Mouse (Mus musculus): ENCODE measurements at regions not wholly inside any gene's neighbourhood (a gene's known extent, or its start where the extent isn't known, plus 50 kb on each side); places are given as distances from the start of the nearest gene placed in this dataset.

- in situ Hi-C loops (cut with MboI, MseI), result loop anchor here in 1 of 2 experiments (5.0 kb wide), 1 partner anchor 65 kb away; no protein-coding TSS in a partner anchor
Measured at GRCm38 (mm10) chr5:4697346-4698095, 60.3 kb downstream of the Fzd1 start.

GRCm38 (mm10) chr5:4696701-4697100 is 61.1 kb downstream of the Fzd1 start:
- in situ Hi-C loops (cut with MboI, MseI), result loop anchor here in 1 of 2 experiments (5.0 kb wide), 1 partner anchor 66 kb away; no protein-coding TSS in a partner anchor

- in situ Hi-C loops (cut with MboI, MseI), result no loop called here
Measured at GRCm38 (mm10) chr5:4689130-4689529, 68.7 kb downstream of the Fzd1 start.

- in situ Hi-C loops (cut with MboI, MseI), result no loop called here
Measured at GRCm38 (mm10) chr5:4675316-4675715, 82.5 kb downstream of the Fzd1 start.

- in situ Hi-C loops (cut with MboI, MseI), result no loop called here
Measured at GRCm38 (mm10) chr5:4666381-4666780, 91.5 kb downstream of the Fzd1 start.

GRCm38 (mm10) chr5:4665978-4666377 is 91.9 kb downstream of the Fzd1 start:
- in situ Hi-C loops (cut with MboI, MseI), result no loop called here

GRCm38 (mm10) chr5:4664918-4665317 is 92.9 kb downstream of the Fzd1 start:
- in situ Hi-C loops (cut with MboI, MseI), result no loop called here

GRCm38 (mm10) chr5:4664488-4664887 is 93.3 kb downstream of the Fzd1 start:
- in situ Hi-C loops (cut with MboI, MseI), result no loop called here

GRCm38 (mm10) chr5:4662198-4662585 is 95.6 kb downstream of the Fzd1 start:
- in situ Hi-C loops (cut with MboI, MseI), result no loop called here

- in situ Hi-C loops (cut with MboI, MseI), result no loop called here
Measured at GRCm38 (mm10) chr5:4661420-4662197, 96.2 kb downstream of the Fzd1 start.

- in situ Hi-C loops (cut with MboI, MseI), result no loop called here
Measured at GRCm38 (mm10) chr5:4657982-4658381, 99.9 kb downstream of the Fzd1 start.

- in situ Hi-C loops (cut with MboI, MseI), result no loop called here
Measured at GRCm38 (mm10) chr5:4654186-4654585, 103.6 kb downstream of the Fzd1 start.

- in situ Hi-C loops (cut with MboI, MseI), result no loop called here
Measured at GRCm38 (mm10) chr5:4651167-4651955, 106.5 kb downstream of the Fzd1 start.

- in situ Hi-C loops (cut with MboI, MseI), result no loop called here
Measured at GRCm38 (mm10) chr5:4650709-4651108, 107.1 kb downstream of the Fzd1 start.

- in situ Hi-C loops (cut with MboI, MseI), result no loop called here
Measured at GRCm38 (mm10) chr5:4649858-4650556, 107.8 kb downstream of the Fzd1 start.

- in situ Hi-C loops (cut with MboI, MseI), result no loop called here
Measured at GRCm38 (mm10) chr5:4641041-4641440, 116.8 kb downstream of the Fzd1 start.

GRCm38 (mm10) chr5:4633763-4634162 is 124.1 kb downstream of the Fzd1 start:
- in situ Hi-C loops (cut with MboI, MseI), result no loop called here

GRCm38 (mm10) chr5:4625206-4625605 is 132.6 kb downstream of the Fzd1 start:
- in situ Hi-C loops (cut with MboI, MseI), result no loop called here

- in situ Hi-C loops (cut with MboI, MseI), result no loop called here
Measured at GRCm38 (mm10) chr5:4623625-4624024, 134.2 kb downstream of the Fzd1 start.

- in situ Hi-C loops (cut with MboI, MseI), result no loop called here
Measured at GRCm38 (mm10) chr5:4620513-4621210, 137.2 kb downstream of the Fzd1 start.

- in situ Hi-C loops (cut with MboI, MseI), result no loop called here
Measured at GRCm38 (mm10) chr5:4615233-4615632, 142.6 kb downstream of the Fzd1 start.
